Mouse (Mus musculus) C2C12 (cell line): ENCODE data around the gene Sept4.

Source experiments
- CEBPB ChIP-seq: IDR thresholded peaks from one replicate; pipeline ENCODE4 v1.6.1; 2011; ENCODE audit warnings: low read depth, mild to moderate bottlenecking, control low read depth, moderate library complexity
- CTCF ChIP-seq: IDR thresholded peaks from one replicate; pipeline ENCODE4 v1.5.1; 2011; ENCODE audit not compliant: control insufficient read depth, insufficient read depth, insufficient read length
- MAX ChIP-seq: IDR thresholded peaks from one replicate; pipeline ENCODE4 v1.6.1; 2011; ENCODE audit warnings: mild to moderate bottlenecking, control low read depth
- MYOD1 ChIP-seq: IDR thresholded peaks from one replicate; pipeline ENCODE4 v1.6.1; 2011; ENCODE audit warnings: low read depth; ENCODE audit not compliant: control insufficient read depth, insufficient read length
- USF1 ChIP-seq: IDR thresholded peaks from one replicate; pipeline ENCODE4 v1.6.1; 2011; ENCODE audit warnings: low read depth, mild to moderate bottlenecking, control low read depth, moderate library complexity

GRCm38 (mm10) chr11:87613972-87614371, 45.3 kb downstream of the Sept4 start:
- TF ChIP-seq MAX: no peak
- TF ChIP-seq CTCF: no peak
- no peak for TF ChIP-seq CEBPB
- no peak for TF ChIP-seq MYOD1
- TF ChIP-seq USF1: no peak
